Mouse (Mus musculus) T-helper 2 cell (primary cell): ENCODE data around the gene Vwa2.

Source experiments
- in situ Hi-C: fragments of 300-600 bp; cut with MboI, MseI; formaldehyde crosslinking; loops from one replicate; pipeline ENCODE4 v1.15.1; 2025; ENCODE audit warnings: high pct_unique_total_duplicates

Vwa2 gene

DNA sequence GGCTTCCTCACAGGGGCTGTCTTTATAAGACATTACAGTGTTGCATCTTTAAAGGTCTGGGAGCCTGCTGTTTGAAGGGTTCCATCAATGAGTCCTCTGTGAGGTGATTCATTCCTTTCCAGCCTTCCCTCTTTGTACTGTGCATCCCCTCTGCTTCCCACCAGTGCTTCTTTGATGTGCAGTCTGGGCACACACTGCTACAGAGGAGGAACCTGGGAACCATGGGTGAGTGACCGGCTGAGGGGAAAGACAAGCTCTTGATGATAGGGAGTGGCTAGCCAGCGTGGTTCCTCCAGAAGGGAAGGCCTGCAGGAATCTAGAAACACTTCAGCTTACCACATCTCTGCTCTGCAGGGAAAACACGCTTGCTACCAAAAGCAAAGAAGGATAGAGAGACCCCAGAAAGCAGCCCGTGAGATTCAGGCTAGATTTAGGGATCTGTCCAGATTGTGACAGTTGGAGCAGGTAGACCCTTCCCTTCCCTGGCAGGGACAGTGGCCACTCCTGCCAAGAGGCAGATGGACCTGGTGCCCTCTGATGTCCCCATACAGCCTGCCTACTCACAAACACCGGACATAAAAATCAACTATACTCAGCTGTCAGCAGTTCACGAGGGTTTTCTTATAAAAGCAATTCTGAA lies 74.0 kb downstream of the Vwa2 start:
- in situ Hi-C loops, result no loop called here

DNA sequence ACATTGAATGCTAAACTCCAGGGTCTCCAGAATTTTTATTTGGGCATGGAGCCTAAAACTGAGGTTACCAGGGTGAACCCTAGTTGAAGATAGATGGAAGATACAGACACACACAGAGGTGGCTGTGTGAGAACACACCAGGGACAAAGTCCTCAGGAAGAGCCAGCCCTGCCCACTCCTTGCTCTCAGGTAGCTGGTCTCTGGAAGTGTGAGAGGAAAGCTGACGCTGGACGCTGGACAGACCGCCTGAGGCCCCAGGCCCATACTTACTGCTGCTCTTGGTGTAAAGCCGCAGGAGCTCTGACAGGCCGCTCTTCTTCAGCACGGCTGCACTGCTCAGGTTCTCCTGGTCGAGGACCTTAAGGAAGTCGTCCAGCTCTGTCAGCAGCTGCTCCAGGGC lies 75.8 kb downstream of the Vwa2 start:
- in situ Hi-C loops, result no loop called here

DNA sequence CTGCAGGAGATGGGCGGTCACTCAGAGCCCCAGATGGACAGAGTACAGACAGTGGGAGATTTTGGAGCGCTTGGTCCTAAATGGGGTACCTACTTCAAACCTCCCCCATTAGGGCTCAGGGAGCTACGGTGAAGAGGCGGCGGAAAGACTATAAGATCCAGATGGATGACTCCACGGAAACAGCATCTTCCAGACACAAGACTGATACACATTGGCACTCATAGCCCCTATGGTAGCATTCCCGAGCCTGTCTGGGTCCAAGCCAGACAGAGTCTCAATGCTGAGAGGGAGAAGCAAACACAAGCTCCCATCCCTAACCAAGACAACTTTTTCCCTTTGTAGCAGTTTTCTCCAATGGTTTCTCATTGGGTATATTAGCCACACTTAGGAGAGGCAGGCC lies 76.8 kb downstream of the Vwa2 start:
- in situ Hi-C loops, result no loop called here

GRCm38 (mm10) chr19:56953856-56954255 lies 79.8 kb downstream of the Vwa2 start:
- in situ Hi-C loops, result no loop called here

GRCm38 (mm10) chr19:56954857-56955256 lies 80.8 kb downstream of the Vwa2 start:
- in situ Hi-C loops, result no loop called here

- in situ Hi-C loops, result no loop called here
Measured at GRCm38 (mm10) chr19:56955568-56956513, 81.8 kb downstream of the Vwa2 start.

GRCm38 (mm10) chr19:56958011-56958410 lies 84.0 kb downstream of the Vwa2 start:
- in situ Hi-C loops, result no loop called here

GRCm38 (mm10) chr19:56958582-56959021 lies 84.6 kb downstream of the Vwa2 start:
- in situ Hi-C loops, result no loop called here

DNA sequence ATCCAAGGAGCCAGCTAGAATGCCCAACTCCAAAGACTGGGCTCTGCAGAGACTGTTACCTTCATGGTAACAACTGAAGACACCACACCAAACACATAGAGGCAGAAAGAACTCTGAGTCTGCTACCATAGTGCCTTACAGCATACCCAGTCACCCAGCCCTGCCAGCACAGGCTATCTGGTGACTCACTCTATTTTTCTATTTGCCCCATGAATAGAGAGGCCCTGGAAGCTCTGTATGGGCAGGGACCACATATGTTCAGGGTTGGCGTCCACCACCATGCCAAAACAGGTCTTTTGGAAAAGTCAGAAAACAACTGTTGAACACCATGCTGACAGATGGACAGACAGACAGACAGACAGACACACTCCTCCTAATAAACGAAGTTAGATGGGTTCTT lies 85.0 kb downstream of the Vwa2 start:
- in situ Hi-C loops, result no loop called here

DNA sequence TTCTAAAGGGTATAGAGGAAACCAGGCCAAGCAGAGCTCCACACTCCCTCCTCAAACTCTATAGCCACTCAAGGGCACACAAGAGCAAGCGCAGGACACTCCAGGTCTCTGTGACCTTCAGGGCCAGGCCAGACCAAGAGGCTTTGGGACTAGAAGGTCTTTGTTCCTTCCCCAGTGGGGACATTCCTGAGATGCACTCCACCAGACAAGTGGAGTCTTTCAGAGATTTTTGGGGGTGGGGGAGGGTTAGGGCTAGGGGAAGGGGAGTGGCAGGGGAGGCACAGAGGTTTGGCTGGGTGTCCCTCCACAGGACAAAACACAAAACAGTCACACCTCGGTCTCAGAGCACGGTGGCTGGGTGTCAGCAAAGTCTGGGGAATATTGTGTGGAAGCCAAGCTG lies 85.6 kb downstream of the Vwa2 start:
- in situ Hi-C loops, result no loop called here
